Mouse (Mus musculus) layer of hippocampus, postnatal 25 days (tissue): Measurements from ENCODE around the gene Vldlr. TPM values are rescaled to one million over a fixed set of nuclear protein-coding genes. Genes with fewer than 3 reads are reported as not detected.
A peak's percentile ranks its signal among the peaks of the same experiment; 100 is the strongest.

ENCODE experiments used
- DNase-seq, 2 experiments: peaks; one replicate each; pipeline ENCODE4 v3.0.0; 2022; ENCODE audit warnings: mixed read lengths in 2 of 2, low spot score in 1 of 2; ENCODE audit errors: extremely low spot score in 1 of 2
- total RNA-seq, 2 experiments: library from RNA; stranded (reverse); gene quantifications; 2 replicates each; pipeline ENCODE4 v1.2.3; 2021

The Vldlr gene
- total RNA-seq, 2 experiments from 2014 or later, result 50.7 to 53.4 TPM

GRCm38 (mm10) chr19:27228254-27228653 is 12.0 kb downstream of the Vldlr start:
- DNase-seq, result no peak

GRCm38 (mm10) chr19:27233386-27233785 is 17.1 kb downstream of the Vldlr start:
- DNase-seq, result no peak

- DNase-seq, result no peak
Observed at GRCm38 (mm10) chr19:27239913-27240312, 23.6 kb downstream of the Vldlr start.

GRCm38 (mm10) chr19:27243527-27243926 is 27.2 kb downstream of the Vldlr start:
- DNase-seq, result no peak

GRCm38 (mm10) chr19:27254756-27255155 is 38.5 kb downstream of the Vldlr start:
- DNase-seq, result no peak

- no peak for DNase-seq
Observed at GRCm38 (mm10) chr19:27255678-27256077, 39.4 kb downstream of the Vldlr start.

GRCm38 (mm10) chr19:27260102-27260501 is 43.8 kb downstream of the Vldlr start:
- DNase-seq, result peak in 1 of 2 experiments; percentile 6

GRCm38 (mm10) chr19:27260621-27261278 is 44.5 kb downstream of the Vldlr start:
- no peak for DNase-seq

- no peak for DNase-seq
Observed at GRCm38 (mm10) chr19:27262141-27262540, 45.9 kb downstream of the Vldlr start.

- no peak for DNase-seq
Observed at GRCm38 (mm10) chr19:27273385-27273784, 57.1 kb downstream of the Vldlr start.

- no peak for DNase-seq
Observed at GRCm38 (mm10) chr19:27274382-27274781, 58.1 kb downstream of the Vldlr start.

GRCm38 (mm10) chr19:27279174-27279573 is 62.9 kb downstream of the Vldlr start:
- no peak for DNase-seq

Other genes starting within 250 kb of the Vldlr start
- gene Kcnv2, start 106.1 kb downstream of the Vldlr start, total RNA-seq, result not detected
- gene Pum3, start 213.3 kb downstream of the Vldlr start, total RNA-seq, result 10 to 100 TPM; 50.2 to 55.3 TPM